Mouse (Mus musculus) bone marrow macrophage, adult 2 months (primary cell): ENCODE data around the gene Tgfbrap1.

Experiments
- CTCF ChIP-seq: IDR thresholded peaks from 2 replicates; pipeline ENCODE4 v1.5.1; 2012; ENCODE audit warnings: low read depth, mild to moderate bottlenecking, low read length, moderate library complexity
- POLR2A ChIP-seq: IDR thresholded peaks from 2 replicates; pipeline ENCODE4 v1.6.1; 2012; ENCODE audit warnings: mild to moderate bottlenecking, low read depth, low read length, borderline replicate concordance

DNA sequence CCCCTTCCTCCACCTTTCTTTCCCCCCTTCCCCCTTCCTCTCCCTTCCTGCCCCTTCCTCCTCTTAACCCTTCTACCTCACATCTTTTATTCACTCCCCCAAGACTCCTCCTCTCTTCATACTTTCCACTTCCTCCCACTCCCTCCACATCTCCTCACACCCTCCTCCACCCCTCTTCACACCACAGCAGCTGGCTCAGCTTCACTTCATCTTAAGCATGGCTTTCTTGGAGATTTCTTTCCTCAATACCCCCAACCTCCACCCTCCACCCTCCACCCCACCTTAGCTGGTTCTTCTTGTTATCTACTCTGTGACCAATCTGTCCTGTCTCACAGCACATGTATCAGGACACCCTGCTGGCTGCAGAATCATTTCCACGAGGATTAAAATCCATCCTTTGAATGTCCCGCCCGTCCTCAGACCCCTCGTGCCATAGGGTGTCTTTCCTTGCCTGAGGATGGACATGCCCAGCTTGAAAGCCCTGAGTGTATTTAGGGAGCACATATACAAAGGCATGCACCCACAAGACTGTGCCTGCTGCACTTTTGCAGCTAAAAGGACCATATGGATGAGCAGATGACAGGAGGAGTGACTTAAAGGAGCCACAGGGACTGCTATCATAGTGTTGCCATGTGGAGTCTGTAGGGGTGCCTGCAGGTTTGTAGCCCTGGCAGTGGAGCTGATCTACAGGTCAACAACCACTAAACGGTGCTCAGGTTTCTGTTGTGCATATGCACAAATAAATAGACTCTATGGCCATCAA, 32.0 kb upstream of the Tgfbrap1 start:
- TF ChIP-seq CTCF: no peak
- TF ChIP-seq POLR2A: no peak
